Comparison of ENCODE assay signal across 11 mouse cellular contexts in genomic region chr14:25561716-25562115, GRCm38 (mm10).
DNase-seq lines count a peak whose midpoint lies in the region; ATAC-seq lines count a peak whose summit lies in the region.
"Had no signal": no experiment of that assay in that cellular context is flagged by ENCODE, and none has a peak within 500 bp of the region (broad histone marks: within the 10 kb centered on the region; RNA-seq: fewer than 3 reads in every experiment).

No protein-coding gene starts in this region.

- no peak overlapping the region for H3K9ac ChIP-seq in hindbrain, embryonic 11.5 days (ENCODE audit: low read depth, low read length)
- H3K9ac ChIP-seq in midbrain, embryonic 13.5 days (replicated peaks): no peak overlapping the region; the same call in 1 of the 2 replicates
- H3K9ac ChIP-seq in heart, embryonic 16.5 days (ENCODE audit: low read length): peak overlapping the region; percentile 45; the same call in 1 of the 2 replicates
- H3K9ac ChIP-seq in stomach, embryonic 16.5 days (ENCODE audit: low read length): 0 out of 2 replicates have a peak overlapping the region, but pooled peaks have one; percentile 9
- H3K9ac ChIP-seq: stomach, embryonic 15.5 days had no signal

- H3K4me2 ChIP-seq in hindbrain, embryonic 11.5 days (replicated peaks; ENCODE audit: low read depth, low read length): no peak overlapping the region
- H3K4me2 ChIP-seq in midbrain, embryonic 13.5 days (replicated peaks): no peak overlapping the region
- no peak overlapping the region for H3K4me2 ChIP-seq in heart, embryonic 16.5 days (ENCODE audit: low read depth, low read length)
- no peak overlapping the region for H3K4me2 ChIP-seq in stomach, embryonic 16.5 days (ENCODE audit: low read depth, low read length)
- H3K4me2 ChIP-seq: stomach, embryonic 15.5 days had no signal

- H3K36me3 ChIP-seq in hindbrain, embryonic 10.5 days: peaks cover 57% of the 10 kb centered on the region
- H3K36me3 ChIP-seq in hindbrain, embryonic 11.5 days (ENCODE audit: control insufficient read depth, insufficient read depth, low read length): no peaks in the 10 kb centered on the region
- peaks cover 77% of the 10 kb centered on the region for H3K36me3 ChIP-seq in midbrain, embryonic 10.5 days
- H3K36me3 ChIP-seq in midbrain, embryonic 13.5 days: peaks cover 32% of the 10 kb centered on the region
- no peaks in the 10 kb centered on the region for H3K36me3 ChIP-seq in heart, embryonic 16.5 days (ENCODE audit: control insufficient read depth, insufficient read depth)
- no peaks in the 10 kb centered on the region for H3K36me3 ChIP-seq in stomach, embryonic 16.5 days (ENCODE audit: control insufficient read depth, insufficient read depth, low read length)
- H3K36me3 ChIP-seq: stomach, embryonic 15.5 days had no signal

- intact Hi-C loops in left cerebral cortex, postnatal 4 days (cut with DNase I): loop anchor here (5.0 to 10.0 kb wide), 2 partner anchors 104 to 447 kb away; partner anchors contain the start of gene Zmiz1

- H3K27me3 ChIP-seq in hindbrain, embryonic 10.5 days (ENCODE audit: insufficient read depth, poor library complexity, severe bottlenecking): no peaks in the 10 kb centered on the region
- H3K27me3 ChIP-seq in hindbrain, embryonic 11.5 days (ENCODE audit: control insufficient read depth, insufficient read depth, low read length): no peaks in the 10 kb centered on the region
- H3K27me3 ChIP-seq in midbrain, embryonic 10.5 days (ENCODE audit: low read depth, poor library complexity, severe bottlenecking): no peaks in the 10 kb centered on the region
- H3K27me3 ChIP-seq in midbrain, embryonic 13.5 days: no peaks in the 10 kb centered on the region
- no peaks in the 10 kb centered on the region for H3K27me3 ChIP-seq in heart, embryonic 16.5 days (ENCODE audit: control insufficient read depth, insufficient read depth, low read length)
- H3K27me3 ChIP-seq in stomach, embryonic 16.5 days (ENCODE audit: control insufficient read depth, insufficient read depth, low read length): no peaks in the 10 kb centered on the region
- H3K27me3 ChIP-seq: stomach, embryonic 15.5 days had no signal

- no peak for ATAC-seq in hindbrain, embryonic 11.5 days (ENCODE audit: low FRiP score)
- ATAC-seq in midbrain, embryonic 13.5 days: no peak
- ATAC-seq in heart, embryonic 16.5 days (replicated peaks; ENCODE audit: extremely low read depth, insufficient read depth, low FRiP score): no peak
- no peak for ATAC-seq in stomach, embryonic 16.5 days (ENCODE audit: insufficient read depth, low FRiP score)

- no peaks in the 10 kb centered on the region for H3K9me3 ChIP-seq in hindbrain, embryonic 10.5 days
- no peaks in the 10 kb centered on the region for H3K9me3 ChIP-seq in hindbrain, embryonic 11.5 days (ENCODE audit: control insufficient read depth, low read length)
- H3K9me3 ChIP-seq in midbrain, embryonic 10.5 days (replicated peaks): 0 out of 2 replicates have a peak, but pooled peaks cover 4% of the 10 kb centered on the region
- no peaks in the 10 kb centered on the region for H3K9me3 ChIP-seq in midbrain, embryonic 13.5 days
- H3K9me3 ChIP-seq in heart, embryonic 16.5 days (replicated peaks; ENCODE audit: control insufficient read depth, low read length): no peaks in the 10 kb centered on the region
- no peaks in the 10 kb centered on the region for H3K9me3 ChIP-seq in stomach, embryonic 16.5 days (replicated peaks; ENCODE audit: control insufficient read depth, low read length)
- H3K9me3 ChIP-seq: stomach, embryonic 15.5 days had no signal

- peaks cover 70% of the 10 kb centered on the region for H3K4me1 ChIP-seq in hindbrain, embryonic 10.5 days (replicated peaks)
- peaks cover 3% of the 10 kb centered on the region; the same call in 1 of the 2 replicates for H3K4me1 ChIP-seq in hindbrain, embryonic 11.5 days (replicated peaks; ENCODE audit: control insufficient read depth, insufficient read depth, low read length)
- peaks cover 72% of the 10 kb centered on the region for H3K4me1 ChIP-seq in midbrain, embryonic 10.5 days
- H3K4me1 ChIP-seq in midbrain, embryonic 13.5 days (replicated peaks): peaks cover 79% of the 10 kb centered on the region
- peaks cover 46% of the 10 kb centered on the region for H3K4me1 ChIP-seq in heart, embryonic 16.5 days (ENCODE audit: control insufficient read depth, insufficient read depth, low read length)
- peaks cover 41% of the 10 kb centered on the region for H3K4me1 ChIP-seq in stomach, embryonic 16.5 days (ENCODE audit: control insufficient read depth, insufficient read depth, low read length)

- 0 out of 2 replicates have a peak overlapping the region, but pooled peaks have one; percentile 54 for H3K27ac ChIP-seq in hindbrain, embryonic 10.5 days
- no peak overlapping the region for H3K27ac ChIP-seq in hindbrain, embryonic 11.5 days (ENCODE audit: low read depth, low read length)
- H3K27ac ChIP-seq in midbrain, embryonic 10.5 days (replicated peaks): peak overlapping the region; percentile 18; the same call in 1 of the 2 replicates
- no peak overlapping the region for H3K27ac ChIP-seq in midbrain, embryonic 13.5 days
- H3K27ac ChIP-seq in heart, embryonic 16.5 days (ENCODE audit: low read length): peak overlapping the region; percentile 78
- 0 out of 2 replicates have a peak overlapping the region, but pooled peaks have one; percentile 13 for H3K27ac ChIP-seq in stomach, embryonic 16.5 days (ENCODE audit: low read length)
- H3K27ac ChIP-seq: stomach, embryonic 15.5 days had no signal

- peak; percentile 33 for DNase-seq in hindbrain, embryonic 10.5 days (ENCODE audit: low spot score)
- no peak for DNase-seq in hindbrain, embryonic 11.5 days (ENCODE audit: low spot score)
- no peak for DNase-seq in midbrain, embryonic 10.5 days (ENCODE audit: low spot score)
- DNase-seq in left cerebral cortex, postnatal 4 days: no peak
- DNase-seq: cerebellum, postnatal 14 days; right cerebral cortex, postnatal 25 days had no signal

- no peak overlapping the region for H3K4me3 ChIP-seq in hindbrain, embryonic 10.5 days
- H3K4me3 ChIP-seq in hindbrain, embryonic 11.5 days (ENCODE audit: low read depth, low read length): no peak overlapping the region
- H3K4me3 ChIP-seq in midbrain, embryonic 10.5 days: no peak overlapping the region
- no peak overlapping the region for H3K4me3 ChIP-seq in midbrain, embryonic 13.5 days (replicated peaks)
- no peak overlapping the region for H3K4me3 ChIP-seq in heart, embryonic 16.5 days (ENCODE audit: low read length)
- H3K4me3 ChIP-seq in stomach, embryonic 16.5 days (replicated peaks; ENCODE audit: low read length): no peak overlapping the region
- H3K4me3 ChIP-seq: myocyte; stomach, embryonic 15.5 days had no signal

- WGBS in hindbrain, embryonic 10.5 days: 55% methylated on average over 1 of the region's 1 CpGs
- 29% methylated on average over 1 of the region's 1 CpGs for WGBS in hindbrain, embryonic 11.5 days
- 83% methylated on average over 1 of the region's 1 CpGs for WGBS in midbrain, embryonic 10.5 days
- 75% methylated on average over 1 of the region's 1 CpGs for WGBS in midbrain, embryonic 13.5 days
- 11% methylated on average over 1 of the region's 1 CpGs for WGBS in heart, embryonic 16.5 days
- 19% methylated on average over 1 of the region's 1 CpGs for WGBS in stomach, embryonic 16.5 days

Comparison
In these comparisons a context has a peak if more than half of its experiments do, and no peak if none do; other contexts are left out.
1. H3K27ac ChIP-seq: peak in hindbrain, embryonic 10.5 days (single experiment), midbrain, embryonic 10.5 days (single experiment), heart, embryonic 16.5 days (single experiment) and stomach, embryonic 16.5 days (single experiment); none in hindbrain, embryonic 11.5 days (single experiment) and midbrain, embryonic 13.5 days (single experiment).
2. H3K9ac ChIP-seq: peak in heart, embryonic 16.5 days (single experiment) and stomach, embryonic 16.5 days (single experiment); none in hindbrain, embryonic 11.5 days (single experiment) and midbrain, embryonic 13.5 days (single experiment).